Mouse (Mus musculus) layer of hippocampus, adult 9-11 months (tissue): Measurements from ENCODE around the gene Myh3.

Source experiments
- DNase-seq: peaks from one replicate; pipeline ENCODE4 v3.0.0; 2022

The Myh3 gene

GRCm38 (mm10) chr11:67078000-67078399 is at the start of gene Myh3:
Gene Myh3 (plus strand): TSS chr11:67078300.
- DNase-seq: no peak

GRCm38 (mm10) chr11:67030904-67031602 is 47.0 kb upstream of the Myh3 start:
- no peak for DNase-seq

- no peak for DNase-seq
These were observed 46.5 kb upstream of the Myh3 start for GRCm38 (mm10) chr11:67031603-67031915.

- DNase-seq: no peak
These were observed 43.2 kb upstream of the Myh3 start for GRCm38 (mm10) chr11:67034775-67035485.

- DNase-seq: no peak
These were observed 41.9 kb upstream of the Myh3 start for GRCm38 (mm10) chr11:67036229-67036628.

GRCm38 (mm10) chr11:67036892-67037291 is 41.2 kb upstream of the Myh3 start:
- DNase-seq: no peak

- DNase-seq: no peak
These were observed 38.3 kb upstream of the Myh3 start for GRCm38 (mm10) chr11:67039799-67040198.

GRCm38 (mm10) chr11:67040483-67040882 is 37.6 kb upstream of the Myh3 start:
- DNase-seq: no peak

GRCm38 (mm10) chr11:67043007-67043406 is 35.1 kb upstream of the Myh3 start:
- no peak for DNase-seq

GRCm38 (mm10) chr11:67044959-67045358 is 33.1 kb upstream of the Myh3 start:
- DNase-seq: no peak

- DNase-seq: no peak
These were observed 30.9 kb upstream of the Myh3 start for GRCm38 (mm10) chr11:67047199-67047598.

GRCm38 (mm10) chr11:67048496-67048895 is 29.6 kb upstream of the Myh3 start:
- DNase-seq: no peak

GRCm38 (mm10) chr11:67049256-67049655 is 28.8 kb upstream of the Myh3 start:
- DNase-seq: no peak

- no peak for DNase-seq
These were observed 26.3 kb upstream of the Myh3 start for GRCm38 (mm10) chr11:67051676-67052320.

- DNase-seq: peak; percentile 89
These were observed 25.7 kb upstream of the Myh3 start, which contains the start of the genes Adprm and Sco1 for GRCm38 (mm10) chr11:67052321-67052952. Gene Adprm (minus strand): TSS chr11:67052594. Gene Sco1 (plus strand): TSS chr11:67052670.

- DNase-seq: no peak
These were observed 23.2 kb upstream of the Myh3 start for GRCm38 (mm10) chr11:67054754-67055365.

- DNase-seq: no peak
These were observed 16.8 kb upstream of the Myh3 start for GRCm38 (mm10) chr11:67061311-67061710.

- DNase-seq: no peak
These were observed 15.4 kb upstream of the Myh3 start for GRCm38 (mm10) chr11:67062726-67063125.

GRCm38 (mm10) chr11:67067741-67068140 is 10.4 kb upstream of the Myh3 start:
- no peak for DNase-seq

GRCm38 (mm10) chr11:67072615-67073130 is 5.4 kb upstream of the Myh3 start:
- no peak for DNase-seq

GRCm38 (mm10) chr11:67075036-67075435 is 3.1 kb upstream of the Myh3 start:
- no peak for DNase-seq

- DNase-seq: no peak
These were observed 1.3 kb upstream of the Myh3 start for GRCm38 (mm10) chr11:67076781-67077180.

GRCm38 (mm10) chr11:67077435-67077834 is 665 bp upstream of the Myh3 start:
- no peak for DNase-seq
